Mouse (Mus musculus) ES-Bruce4 (cell line): ENCODE data around the gene Cpa5.

Experiments used
- CTCF ChIP-seq: IDR thresholded peaks from one replicate; pipeline ENCODE4 v1.8.1; 2011; ENCODE audit warnings: low read depth, low read length
- EP300 ChIP-seq: IDR thresholded peaks from 2 replicates; pipeline ENCODE4 v1.6.1; 2011; ENCODE audit warnings: low read depth, low read length; ENCODE audit not compliant: insufficient read depth
- POLR2A ChIP-seq: IDR thresholded peaks from one replicate; pipeline ENCODE4 v1.8.1; 2011; ENCODE audit warnings: low read length; ENCODE audit not compliant: insufficient read depth

GRCm38 (mm10) chr6:30674714-30675280 lies 64.0 kb downstream of the Cpa5 start:
- TF ChIP-seq CTCF (no peak), POLR2A (no peak), EP300 (no peak)
